Mouse (Mus musculus): ENCODE measurements around the gene Btrc.
A peak's percentile ranks its signal among the peaks of the same experiment; 100 is the strongest.

DNA sequence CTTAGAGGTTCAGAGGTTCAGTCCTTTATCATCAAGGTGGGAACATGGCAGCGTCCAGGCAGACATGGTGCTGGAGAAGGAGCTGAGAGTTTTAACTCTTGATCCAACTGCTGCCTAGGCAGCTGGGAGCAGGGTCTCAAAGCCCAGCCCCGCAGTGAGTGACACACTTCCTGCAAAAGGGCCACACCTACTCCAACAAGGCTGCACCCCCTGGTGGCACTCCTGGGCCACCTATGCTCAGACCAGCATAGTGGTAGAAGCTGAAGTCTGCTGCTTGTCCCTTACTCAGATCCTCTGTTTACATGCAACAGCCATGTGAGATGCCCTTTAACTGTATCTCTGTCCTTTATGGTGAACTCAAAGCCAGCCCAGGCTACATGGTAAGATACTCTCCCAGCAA lies 47.5 kb downstream of the Btrc start:
- no peak for TF ChIP-seq RCOR1 (IDR thresholded peaks at IDR 0.05; ENCODE audit: low read depth, low read length)
- TF ChIP-seq E2F4 (IDR thresholded peaks at IDR 0.05; ENCODE audit: borderline replicate concordance, low read depth, low read length), result no peak
- no peak for TF ChIP-seq GATA1 (IDR thresholded peaks at IDR 0.05; ENCODE audit: low read depth, low read length)
- TF ChIP-seq TCF12 (IDR thresholded peaks at IDR 0.05; ENCODE audit: low read depth, low read length), result no peak
- TF ChIP-seq CTCF (IDR thresholded peaks at IDR 0.05 in 2 of 3, conservative IDR thresholded peaks at IDR 0.05 in 1 of 3; ENCODE audit: control insufficient read depth in 1 of 3, insufficient read depth in 1 of 3, low read depth in 2 of 3, low read length in 3 of 3, poor library complexity in 1 of 3, severe bottlenecking in 1 of 3), result peak; percentile 17 to 42 (median 40); a peak in 5 of 6 replicates
- TF ChIP-seq EP300 (IDR thresholded peaks at IDR 0.05; ENCODE audit: low read depth in 1 of 2, low read length in 2 of 2), result no peak
- TF ChIP-seq USF2 (IDR thresholded peaks at IDR 0.05; ENCODE audit: borderline replicate concordance in 1 of 2, insufficient read depth in 1 of 2, low read depth in 1 of 2, low read length in 2 of 2), result no peak
